ENCODE assay signal across 22 mouse cellular contexts in genomic region chr12:100640726-100641125, GRCm38 (mm10).
DNase-seq lines count a peak whose midpoint lies in the region; ATAC-seq lines count a peak whose summit lies in the region.
"Had no signal": no experiment of that assay in that cellular context is flagged by ENCODE, and none has a peak within 500 bp of the region (broad histone marks: within the 10 kb centered on the region; RNA-seq: fewer than 3 reads in every experiment).

No protein-coding gene starts in this region.

- H3K4me2 ChIP-seq in neural tube, embryonic 15.5 days, result no peak overlapping the region
- H3K4me2 ChIP-seq: embryonic facial prominence, embryonic 12.5 days; forebrain, embryonic 12.5 days; heart, embryonic 12.5 days; hindbrain, embryonic 14.5 days had no signal

- H3K4me3 ChIP-seq in neural tube, embryonic 15.5 days (replicated peaks), result no peak overlapping the region
- H3K4me3 ChIP-seq in embryonic facial prominence, embryonic 10.5 days, result no peak overlapping the region
- H3K4me3 ChIP-seq in limb, embryonic 10.5 days, result no peak overlapping the region
- H3K4me3 ChIP-seq: embryonic facial prominence, embryonic 12.5 days; forebrain, embryonic 12.5 days; heart, adult 2 months; heart, embryonic 12.5 days; hindbrain, embryonic 10.5 days had no signal

- H3K4me1 ChIP-seq in neural tube, embryonic 15.5 days, result no peaks in the 10 kb centered on the region
- peaks cover 21% of the 10 kb centered on the region for H3K4me1 ChIP-seq in embryonic facial prominence, embryonic 10.5 days
- H3K4me1 ChIP-seq in limb, embryonic 10.5 days, result peaks cover 20% of the 10 kb centered on the region

- WGBS in neural tube, embryonic 15.5 days, result 95% methylated on average over 3 of the region's 3 CpGs
- WGBS in embryonic facial prominence, embryonic 10.5 days, result 36% methylated on average over 3 of the region's 3 CpGs
- WGBS in limb, embryonic 10.5 days, result 21% methylated on average over 3 of the region's 3 CpGs

- H3K36me3 ChIP-seq in neural tube, embryonic 15.5 days, result no peaks in the 10 kb centered on the region
- no peaks in the 10 kb centered on the region; the same call in 1 of the 2 replicates for H3K36me3 ChIP-seq in embryonic facial prominence, embryonic 10.5 days (replicated peaks)
- H3K36me3 ChIP-seq in limb, embryonic 10.5 days, result no peaks in the 10 kb centered on the region
- H3K36me3 ChIP-seq: embryonic facial prominence, embryonic 12.5 days; forebrain, embryonic 12.5 days; heart, embryonic 12.5 days; hindbrain, embryonic 10.5 days had no signal

- H3K27ac ChIP-seq in neural tube, embryonic 15.5 days (replicated peaks), result no peak overlapping the region
- H3K27ac ChIP-seq in embryonic facial prominence, embryonic 10.5 days (replicated peaks), result no peak overlapping the region
- H3K27ac ChIP-seq in limb, embryonic 10.5 days, result no peak overlapping the region
- H3K27ac ChIP-seq: embryonic facial prominence, embryonic 12.5 days; forebrain, embryonic 12.5 days; heart, adult 2 months; hindbrain, embryonic 10.5 days; hindbrain, embryonic 14.5 days had no signal

- no peak for ATAC-seq in neural tube, embryonic 15.5 days (ENCODE audit: low FRiP score)
- ATAC-seq: activated CD4-positive, CD25-positive, alpha-beta regulatory T cell, adult 4 months; intestine, embryonic 16.5 days; Patski had no signal

- intact Hi-C loops in left cerebral cortex, postnatal 10 days (cut with DNase I), result no loop called here

- H3K27me3 ChIP-seq in neural tube, embryonic 15.5 days (replicated peaks), result no peaks in the 10 kb centered on the region
- H3K27me3 ChIP-seq in embryonic facial prominence, embryonic 10.5 days (replicated peaks; ENCODE audit: low read depth, poor library complexity, severe bottlenecking), result no peaks in the 10 kb centered on the region
- no peaks in the 10 kb centered on the region for H3K27me3 ChIP-seq in limb, embryonic 10.5 days (ENCODE audit: low read depth, poor library complexity, severe bottlenecking)
- H3K27me3 ChIP-seq: CH12.LX; embryonic facial prominence, embryonic 12.5 days; forebrain, embryonic 12.5 days; heart, embryonic 12.5 days; Patski had no signal

- peak; percentile 16 for DNase-seq in neural tube, embryonic 10.5 days (ENCODE audit: extremely low spot score, low spot score)
- DNase-seq in embryonic facial prominence, embryonic 10.5 days (ENCODE audit: low spot score), result peak; percentile 19
- peak; percentile 43 for DNase-seq in limb, embryonic 10.5 days (ENCODE audit: low spot score)
- no peak for DNase-seq in liver
- DNase-seq in left cerebral cortex, postnatal 10 days (ENCODE audit: extremely low spot score in 1 of 2, low spot score in 2 of 2), result no peak
- no peak for DNase-seq in thymus, postnatal 10 days (ENCODE audit: low spot score in 2 of 2)
- no peak for DNase-seq in lung, postnatal 4 days
- DNase-seq: adrenal gland, postnatal 14 days; cerebellum, adult 11-12 months; cerebellum, adult 9-11 months; cerebellum, postnatal 36 days; heart, adult 2 months had no signal

- H3K9me3 ChIP-seq in neural tube, embryonic 15.5 days (replicated peaks), result no peaks in the 10 kb centered on the region
- H3K9me3 ChIP-seq in embryonic facial prominence, embryonic 10.5 days, result no peaks in the 10 kb centered on the region
- H3K9me3 ChIP-seq in limb, embryonic 10.5 days (replicated peaks), result no peaks in the 10 kb centered on the region
- H3K9me3 ChIP-seq: embryonic facial prominence, embryonic 12.5 days; forebrain, embryonic 12.5 days; heart, embryonic 12.5 days; hindbrain, embryonic 10.5 days had no signal

- H3K9ac ChIP-seq in neural tube, embryonic 15.5 days (replicated peaks), result no peak overlapping the region
- H3K9ac ChIP-seq: embryonic facial prominence, embryonic 12.5 days; forebrain, embryonic 12.5 days; heart, embryonic 12.5 days; hindbrain, embryonic 14.5 days had no signal

Comparison
In these comparisons a context has a peak if more than half of its experiments do, and no peak if none do; other contexts are left out.
1. DNase-seq: peak in neural tube, embryonic 10.5 days (single experiment), embryonic facial prominence, embryonic 10.5 days (single experiment) and limb, embryonic 10.5 days (single experiment); none in liver (single experiment), left cerebral cortex, postnatal 10 days (0 of 2), thymus, postnatal 10 days (0 of 2) and lung, postnatal 4 days (0 of 2).